Mouse (Mus musculus) left cerebral cortex, adult 2 months (tissue): ENCODE data around the gene Sgpp2. TPM values are rescaled to one million over a fixed set of nuclear protein-coding genes. Genes with fewer than 3 reads are reported as not detected.
A peak's percentile ranks its signal among the peaks of the same experiment; 100 is the strongest.

Experiments
- DNase-seq, 2 experiments: peaks; one replicate each; pipeline ENCODE4 v3.0.0; 2021 to 2022; ENCODE audit warnings: low spot score in 2 of 2, mixed read lengths in 1 of 2; ENCODE audit errors: extremely low spot score in 1 of 2
- H3K27ac ChIP-seq: fragments of 200-600 bp; 2 replicates; pipeline ENCODE4 v1.8.1; 2022
- H3K4me3 ChIP-seq: fragments of 200-600 bp; 2 replicates; pipeline ENCODE4 v1.8.1; 2022
- CTCF ChIP-seq: fragments of 200-600 bp; IDR thresholded peaks from 2 replicates; pipeline ENCODE4 v1.8.1; 2022; ENCODE audit warnings: antibody characterized with exemption, mild to moderate bottlenecking, moderate library complexity
- intact Hi-C: fragments of 180-260 bp; cut with DNase I; formaldehyde crosslinking; loops from one replicate; pipeline ENCODE4 v1.15.1; 2025
- total RNA-seq, 2 experiments: library from RNA; stranded (reverse); gene quantifications; 2 replicates each; pipeline ENCODE4 v1.2.3; 2021

Gene Sgpp2
- total RNA-seq, 2 experiments from 2014 or later: 9.5 to 9.7 TPM

DNA sequence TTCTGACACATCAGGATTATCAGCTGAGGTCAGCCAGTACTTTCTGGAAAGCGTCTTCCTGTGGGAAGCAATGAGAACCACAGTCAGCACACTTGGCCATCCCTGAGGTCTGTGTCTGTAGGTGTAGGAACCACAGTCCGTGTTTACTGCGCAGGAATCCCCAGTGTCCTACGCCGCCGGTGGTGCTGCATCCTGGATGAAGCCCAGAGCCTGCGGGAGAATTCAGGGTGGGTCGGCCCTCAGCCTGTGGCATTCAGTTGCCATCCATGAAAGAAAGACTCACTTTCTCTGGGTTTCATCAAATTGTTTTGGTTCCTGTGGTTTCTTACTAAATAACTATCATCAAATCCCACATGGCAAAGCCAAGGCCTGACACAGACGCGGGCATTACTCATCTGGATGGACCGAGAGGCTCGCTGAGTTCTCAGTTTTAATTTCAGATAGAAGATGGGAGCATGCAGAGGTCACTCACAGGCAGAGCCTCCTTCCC lies 37.2 kb downstream of the Sgpp2 start:
- DNase-seq: no peak
- Histone ChIP-seq H3K4me3 (no peak overlapping the region), H3K27ac (no peak overlapping the region)
- intact Hi-C loops: no loop called here
- no peak for TF ChIP-seq CTCF

DNA sequence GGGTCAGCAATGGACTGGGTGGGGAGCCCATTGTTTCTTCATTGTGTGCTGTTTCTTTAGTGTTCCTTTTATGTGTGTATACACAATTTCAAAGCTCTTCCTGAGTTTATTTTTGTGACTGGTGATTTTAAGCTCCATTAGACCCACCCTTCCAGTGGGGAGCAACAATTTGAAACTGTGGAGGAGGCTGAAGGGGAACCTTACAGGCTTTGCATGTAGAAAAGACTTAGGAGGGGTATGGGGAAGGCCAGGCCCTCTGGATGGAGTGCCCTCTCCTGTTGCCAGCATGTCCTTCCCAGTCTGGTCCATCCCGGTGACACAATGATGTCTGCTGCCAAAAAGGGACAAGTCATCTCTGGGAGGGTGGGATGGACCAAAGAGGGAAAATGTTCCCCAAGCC lies 39.1 kb downstream of the Sgpp2 start:
- Histone ChIP-seq H3K27ac (peak overlapping the region; percentile 32; the same call in 1 of the 2 replicates), H3K4me3 (no peak overlapping the region)
- TF ChIP-seq CTCF: no peak
- DNase-seq: no peak
- intact Hi-C loops: no loop called here

DNA sequence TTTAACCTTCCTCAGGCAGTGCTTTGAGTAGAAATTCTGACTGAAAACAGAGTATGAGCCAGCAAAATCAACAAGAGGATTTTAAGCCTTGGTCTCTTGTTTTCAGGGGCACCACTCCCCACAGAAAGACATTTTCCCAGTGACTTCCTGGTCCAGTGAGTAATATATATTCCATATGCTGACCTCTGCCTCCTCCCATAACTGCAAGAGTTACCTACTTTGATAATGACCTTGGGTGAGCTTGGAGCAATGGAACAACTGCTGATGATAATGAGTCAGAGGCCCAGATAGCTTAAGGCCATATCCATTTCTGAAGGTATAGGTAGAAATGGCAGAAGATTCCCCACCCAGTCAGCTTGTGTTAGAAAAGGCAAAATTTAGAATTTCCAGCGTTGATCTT lies 43.1 kb downstream of the Sgpp2 start:
- TF ChIP-seq CTCF: no peak
- Histone ChIP-seq H3K4me3 (no peak overlapping the region), H3K27ac (no peak overlapping the region)
- DNase-seq: no peak
- intact Hi-C loops: no loop called here

DNA sequence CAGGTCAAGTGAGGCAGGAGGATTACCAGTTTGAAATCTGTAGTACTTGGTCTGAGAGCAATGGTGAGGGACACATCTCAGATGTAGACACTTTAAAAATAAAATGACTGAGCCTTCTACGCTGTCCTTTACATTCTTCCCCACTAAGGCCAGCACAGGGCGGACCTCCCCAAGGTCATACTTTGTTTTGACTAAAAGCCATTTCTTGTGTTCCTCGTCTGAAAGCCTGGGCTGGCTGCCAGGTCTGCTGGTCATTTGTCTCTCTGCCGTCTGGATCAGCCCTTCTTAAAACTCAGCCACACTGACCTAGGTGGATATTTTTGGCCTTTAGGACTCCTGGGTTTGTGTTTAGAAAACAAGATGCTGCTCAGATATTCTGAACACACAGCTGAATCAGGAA lies 45.0 kb downstream of the Sgpp2 start:
- DNase-seq: no peak
- Histone ChIP-seq H3K27ac (no peak overlapping the region; the same call in 1 of the 2 replicates), H3K4me3 (no peak overlapping the region)
- no peak for TF ChIP-seq CTCF
- intact Hi-C loops: no loop called here

DNA sequence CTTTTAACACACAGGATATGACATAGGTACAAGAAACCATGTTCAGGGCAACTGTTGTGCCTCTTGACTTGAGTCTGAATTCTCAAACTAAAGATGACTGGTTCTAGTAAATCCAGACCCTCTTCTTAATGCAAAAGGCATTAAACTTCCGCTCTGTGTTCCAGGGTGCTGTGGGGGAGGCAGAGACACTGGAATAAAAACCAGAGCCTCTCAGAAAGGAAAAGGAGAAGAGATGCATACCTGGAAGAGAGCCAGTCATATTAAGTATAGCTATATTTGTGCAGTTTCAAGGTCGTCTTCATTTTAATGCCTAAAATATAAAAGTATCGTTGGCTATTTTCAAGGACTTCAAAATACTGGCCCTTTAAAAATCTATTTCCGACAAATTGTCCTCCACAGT lies 47.3 kb downstream of the Sgpp2 start:
- TF ChIP-seq CTCF: no peak
- Histone ChIP-seq H3K27ac (no peak overlapping the region), H3K4me3 (no peak overlapping the region)
- intact Hi-C loops: no loop called here
- DNase-seq: no peak

DNA sequence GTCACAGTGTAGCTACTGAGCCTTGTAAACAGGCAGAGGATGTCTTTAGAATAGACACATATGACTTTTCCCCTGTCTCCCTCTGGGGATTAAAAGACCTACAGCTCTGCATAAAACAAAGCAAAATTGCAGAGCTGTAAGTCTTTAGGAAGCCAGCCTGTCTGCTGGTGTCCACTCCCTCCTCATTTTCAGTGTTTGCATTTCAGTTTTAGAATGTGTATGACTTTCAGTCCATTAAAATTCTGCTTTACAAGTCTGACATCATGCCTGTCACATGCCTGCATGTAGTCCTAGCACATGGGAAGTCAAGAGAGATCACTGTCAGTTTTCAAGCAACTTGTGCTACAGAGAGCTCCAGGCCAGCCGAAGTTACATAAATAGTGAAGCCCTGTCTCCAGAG lies 47.7 kb downstream of the Sgpp2 start:
- intact Hi-C loops: no loop called here
- TF ChIP-seq CTCF: no peak
- Histone ChIP-seq H3K27ac (no peak overlapping the region), H3K4me3 (no peak overlapping the region)
- no peak for DNase-seq

DNA sequence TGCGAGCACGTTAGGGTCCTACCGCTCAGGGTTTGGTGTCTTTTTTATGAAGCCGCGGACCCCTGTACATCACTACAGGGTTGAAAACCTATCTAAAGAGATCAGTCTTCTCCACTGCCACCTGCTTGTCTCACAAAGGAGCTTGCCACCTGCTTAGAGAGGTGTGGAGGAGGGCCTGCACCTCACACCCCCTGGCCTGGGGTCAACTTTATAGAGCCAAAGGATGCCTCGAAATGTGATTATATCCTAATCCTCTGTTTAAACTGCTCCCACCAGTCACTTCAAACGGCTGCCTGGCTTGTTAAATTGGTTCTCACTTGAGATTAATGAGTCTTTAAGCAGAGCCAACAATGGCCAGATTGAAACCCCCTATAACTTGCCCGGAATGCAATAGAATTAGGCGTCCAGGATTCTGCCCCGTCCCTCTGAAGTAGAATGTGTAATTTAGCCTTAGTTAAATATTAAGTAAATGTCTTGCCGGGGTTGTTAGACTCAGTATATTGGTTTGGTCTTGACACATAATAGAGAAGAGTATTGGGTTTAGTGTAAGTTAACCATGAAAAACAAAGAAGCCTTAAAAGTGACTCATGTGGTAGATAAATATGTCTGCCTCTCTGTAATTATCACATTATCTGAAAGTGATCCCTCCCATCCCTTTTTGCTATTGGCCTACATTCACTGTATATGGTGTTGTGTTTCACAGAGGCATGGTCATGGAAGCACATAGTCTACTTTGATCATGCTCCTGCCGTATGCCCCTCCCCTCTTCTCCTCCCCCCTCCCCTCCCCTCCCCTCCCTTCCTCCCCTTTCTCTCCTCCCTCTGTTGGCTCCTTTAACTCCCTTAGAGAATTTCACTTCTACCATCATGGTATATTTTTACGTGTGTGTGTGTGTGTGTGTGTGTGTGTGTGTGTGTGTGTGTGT lies 54.1 kb downstream of the Sgpp2 start:
- no peak for TF ChIP-seq CTCF
- H3K4me3 ChIP-seq: no peak overlapping the region
- no peak overlapping the region for H3K27ac ChIP-seq
- no peak for DNase-seq
- intact Hi-C loops: no loop called here

DNA sequence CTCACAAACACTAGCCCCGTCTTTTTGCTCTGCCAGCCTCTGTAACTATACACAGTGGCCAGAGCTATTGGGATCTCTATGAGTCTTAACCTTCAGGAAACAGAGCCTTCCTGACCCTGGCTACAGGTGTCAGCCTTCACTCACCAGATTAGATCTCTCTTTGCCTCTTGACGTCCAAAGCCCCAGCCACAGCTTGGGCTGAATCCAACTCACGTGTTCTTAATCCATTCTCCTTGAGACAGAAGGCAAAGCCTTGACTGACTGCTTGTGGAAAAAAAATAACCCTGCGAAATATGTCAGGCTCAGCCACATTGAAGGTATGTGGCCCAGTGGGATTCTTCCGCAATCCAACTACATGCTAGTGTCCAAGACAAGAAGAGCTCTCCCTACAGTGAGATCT lies 57.7 kb downstream of the Sgpp2 start:
- DNase-seq: no peak
- no peak for TF ChIP-seq CTCF
- H3K4me3 ChIP-seq: no peak overlapping the region
- H3K27ac ChIP-seq: no peak overlapping the region
- intact Hi-C loops: no loop called here

DNA sequence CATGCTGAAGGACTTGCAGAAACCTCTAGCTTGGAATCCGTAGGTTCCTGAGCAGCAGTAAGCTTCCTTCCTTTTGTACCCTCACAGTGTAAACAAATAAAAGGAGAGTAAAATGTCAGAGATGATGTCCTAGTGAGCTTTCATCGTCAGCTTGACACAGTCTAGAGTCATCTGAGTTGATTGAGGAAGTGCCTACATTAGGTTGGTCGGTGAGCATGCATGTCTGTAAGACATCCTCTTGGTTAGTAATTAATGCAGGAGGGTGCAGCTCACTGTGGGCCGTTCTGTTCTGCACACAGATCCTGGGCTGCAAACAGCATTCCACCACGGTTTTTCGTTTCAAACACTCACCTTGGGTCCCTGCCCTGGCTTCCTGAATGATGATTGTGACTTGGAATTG lies 60.0 kb downstream of the Sgpp2 start:
- no peak for TF ChIP-seq CTCF
- intact Hi-C loops: loop anchor here (5.0 kb wide), 1 partner anchor 58 kb away; the partner anchor contains the start of gene Sgpp2
- no peak overlapping the region for H3K27ac ChIP-seq
- H3K4me3 ChIP-seq: no peak overlapping the region
- no peak for DNase-seq

DNA sequence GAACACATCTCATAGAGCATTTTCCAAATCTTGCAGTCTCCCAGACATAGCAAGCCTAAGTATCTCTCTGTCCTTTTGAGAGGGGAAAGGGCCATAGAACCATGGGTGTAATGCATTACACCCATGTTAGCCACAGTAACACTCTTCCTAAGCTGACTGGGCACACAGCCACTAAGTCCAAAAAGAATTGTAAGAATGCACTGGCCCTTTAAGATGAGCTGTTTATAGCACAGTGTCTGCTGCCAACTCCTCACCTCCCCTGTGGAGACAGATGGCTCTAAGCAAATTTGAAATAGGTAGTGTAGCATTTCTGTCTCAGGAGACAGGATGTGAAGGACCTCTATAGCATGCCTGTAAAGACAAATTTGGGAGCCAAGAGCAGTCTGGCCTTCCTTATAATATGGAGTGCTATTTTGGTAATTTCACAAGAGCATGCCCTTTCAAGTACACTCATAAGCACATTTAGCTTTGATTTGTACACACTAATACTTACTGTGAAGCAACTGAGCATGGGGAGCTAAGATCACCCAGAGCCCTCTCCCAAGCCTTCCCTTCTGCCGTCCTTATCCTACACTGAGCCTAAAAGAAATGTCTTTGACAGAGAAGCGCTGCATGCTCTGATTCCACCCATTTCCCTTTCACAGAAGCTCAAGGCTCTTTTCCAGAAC lies 61.6 kb downstream of the Sgpp2 start:
- TF ChIP-seq CTCF: no peak
- Histone ChIP-seq H3K27ac (peak overlapping the region; percentile 53; the same call in 1 of the 2 replicates), H3K4me3 (no peak overlapping the region)
- intact Hi-C loops: loop anchor here (5.0 kb wide), 1 partner anchor 59 kb away; the partner anchor contains the start of gene Sgpp2
- DNase-seq: peak; percentile 16 to 35

DNA sequence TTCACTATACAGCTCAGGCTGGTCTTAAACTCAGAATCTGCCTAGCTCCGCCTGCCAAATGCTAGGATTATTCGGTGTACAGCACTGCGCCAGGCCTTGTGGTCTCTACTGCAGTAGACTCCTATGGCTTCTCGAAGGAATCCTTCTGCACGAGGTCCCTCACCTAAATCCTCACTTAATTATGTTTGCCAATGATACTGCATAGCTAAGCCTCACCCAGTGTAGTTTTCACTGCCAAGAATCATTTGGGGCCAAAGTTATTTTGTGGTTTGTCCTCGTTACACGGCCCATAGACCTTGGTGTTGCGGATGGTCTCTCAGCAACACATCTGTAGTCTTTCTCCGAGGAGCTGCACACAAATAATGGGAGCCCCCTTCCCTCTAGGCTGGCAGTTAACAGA lies 62.2 kb downstream of the Sgpp2 start:
- Histone ChIP-seq H3K27ac (0 out of 2 replicates have a peak overlapping the region, but pooled peaks have one; percentile 53), H3K4me3 (no peak overlapping the region)
- no peak for DNase-seq
- intact Hi-C loops: loop anchor here (5.0 kb wide), 1 partner anchor 60 kb away; the partner anchor contains the start of gene Sgpp2
- no peak for TF ChIP-seq CTCF

DNA sequence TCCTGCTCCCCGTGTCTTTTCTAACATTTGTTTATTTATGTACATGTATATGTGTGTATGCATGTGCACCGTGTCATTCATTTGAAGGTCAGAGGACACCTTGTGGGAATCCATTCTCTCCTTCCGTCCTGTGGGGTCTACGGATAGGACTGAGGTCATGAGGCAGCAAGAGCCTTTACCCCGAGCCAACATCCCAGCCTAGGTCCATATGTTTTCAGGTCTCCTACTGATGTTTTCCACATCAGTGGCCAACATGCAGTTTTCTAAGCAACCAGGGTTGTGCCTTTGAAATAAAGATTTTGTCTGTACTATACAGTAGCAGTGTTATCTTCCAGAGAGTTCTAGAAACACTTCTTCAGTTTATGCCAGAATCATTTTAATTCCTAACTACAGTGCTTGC lies 63.7 kb downstream of the Sgpp2 start:
- intact Hi-C loops: loop anchor here (5.0 kb wide), 1 partner anchor 62 kb away; the partner anchor contains the start of gene Sgpp2
- no peak for DNase-seq
- no peak overlapping the region for H3K27ac ChIP-seq
- H3K4me3 ChIP-seq: no peak overlapping the region
- no peak for TF ChIP-seq CTCF
